Mouse (Mus musculus) ES-E14 (cell line): ENCODE measurements around the gene Lysmd3. TPM values are rescaled to one million over a fixed set of nuclear protein-coding genes. Genes with fewer than 3 reads are reported as not detected.
A peak's percentile ranks its signal among the peaks of the same experiment; 100 is the strongest.

Experiments
- DNase-seq: peaks from one replicate; pipeline ENCODE4 v3.0.0-alpha.2; 2013; ENCODE audit warnings: low read depth, low spot score
- H3K27ac ChIP-seq: 2 replicates; pipeline ENCODE4 v1.5.1; 2012; ENCODE audit warnings: low read depth, mild to moderate bottlenecking, low read length, moderate library complexity, mixed read lengths; ENCODE audit not compliant: poor library complexity, insufficient read depth, severe bottlenecking
- H3K36me3 ChIP-seq: 2 replicates; pipeline ENCODE4 v1.6.1; 2012; ENCODE audit warnings: mild to moderate bottlenecking, low read length, moderate library complexity, mixed read lengths; ENCODE audit not compliant: control insufficient read depth, poor library complexity, insufficient read depth, severe bottlenecking
- H3K4me1 ChIP-seq, 2 experiments: fragments of 150-350 bp in 1 of 2; sonication (generic) in 1 of 2; 2 replicates each; pipeline ENCODE4 v1.6.1; 2012; ENCODE audit warnings: low read length in 2 of 2, mild to moderate bottlenecking in 1 of 2, mixed read lengths in 1 of 2; ENCODE audit not compliant: control insufficient read depth in 2 of 2, insufficient read depth in 2 of 2, poor library complexity in 1 of 2
- H3K4me3 ChIP-seq, 2 experiments: fragments of 150-350 bp in 1 of 2; sonication (generic) in 1 of 2; 2 replicates each; pipeline ENCODE4 v1.5.1; 2012; ENCODE audit warnings: low read length in 2 of 2, low read depth in 1 of 2, mild to moderate bottlenecking in 1 of 2, mixed read lengths in 1 of 2; ENCODE audit not compliant: insufficient read depth in 1 of 2, poor library complexity in 1 of 2, severe bottlenecking in 1 of 2
- H3K9ac ChIP-seq: 2 replicates; pipeline ENCODE4 v1.6.1; 2012; ENCODE audit warnings: low read depth, mild to moderate bottlenecking, low read length, mixed read lengths; ENCODE audit not compliant: poor library complexity, insufficient read depth, severe bottlenecking
- H3K9me3 ChIP-seq: fragments of 150-350 bp; sonication (generic); 2 replicates; pipeline ENCODE4 v1.6.1; 2012; ENCODE audit warnings: low read depth, mild to moderate bottlenecking, low read length; ENCODE audit not compliant: control insufficient read depth, insufficient read depth
- CHD2 ChIP-seq: IDR thresholded peaks from 2 replicates; pipeline ENCODE4 v1.6.1; 2014; ENCODE audit warnings: mild to moderate bottlenecking, low read depth, low read length, inconsistent platforms
- HCFC1 ChIP-seq: IDR thresholded peaks from 2 replicates; pipeline ENCODE4 v1.6.1; 2012; ENCODE audit warnings: low read length, inconsistent platforms, borderline replicate concordance; ENCODE audit not compliant: insufficient read depth
- MAFK ChIP-seq: IDR thresholded peaks from 2 replicates; pipeline ENCODE4 v1.6.1; 2014; ENCODE audit warnings: mild to moderate bottlenecking, low read depth, low read length, inconsistent platforms; ENCODE audit not compliant: insufficient read depth
- ZC3H11A ChIP-seq: IDR thresholded peaks from 2 replicates; pipeline ENCODE4 v1.6.1; 2012; ENCODE audit warnings: low read depth, mild to moderate bottlenecking, inconsistent platforms, low read length, borderline replicate concordance
- ZNF384 ChIP-seq: IDR thresholded peaks from 2 replicates; pipeline ENCODE4 v1.6.1; 2012; ENCODE audit warnings: low read depth, low read length, inconsistent platforms
- in situ Hi-C, 2 experiments: fragments of 600-800 bp; cut with MboI; formaldehyde crosslinking; loops; one replicate each; pipeline ENCODE4 v1.15.1; 2025; ENCODE audit warnings: low sequenced_read_pairs in 2 of 2, inconsistent platforms in 1 of 2; ENCODE audit not compliant: unreplicated experiment in 2 of 2
- total RNA-seq: library from RNA; depleted of rRNA; stranded (reverse); fragments of 300-350 nt; gene quantifications from 2 replicates; pipeline ENCODE4 v1.2.3, GENCODE M21; 2012

Gene Lysmd3
- total RNA-seq, 1 experiment, result 21.2 TPM

GRCm38 (mm10) chr13:81709805-81710204 lies 52.3 kb downstream of the Lysmd3 start:
- no peak for TF ChIP-seq CHD2
- no peak for TF ChIP-seq ZNF384
- no peak for TF ChIP-seq HCFC1
- TF ChIP-seq MAFK, result no peak
- TF ChIP-seq ZC3H11A, result no peak
- no peak overlapping the region; the same call in 1 of the 2 replicates for H3K9ac ChIP-seq

GRCm38 (mm10) chr13:81710266-81710665 lies 52.8 kb downstream of the Lysmd3 start:
- Histone ChIP-seq H3K9me3 (no peaks in the 10 kb centered on the region), H3K4me1 (peaks cover 0 to 7% of the 10 kb centered on the region in 2 experiments; a peak in 2 of 4 replicates), H3K36me3 (no peaks in the 10 kb centered on the region), H3K9ac (peak overlapping the region; percentile 87), H3K27ac (no peak overlapping the region), H3K4me3 (peak overlapping the region; percentile 78 to 92)
- in situ Hi-C loops, result no loop called here
- no peak for DNase-seq
- TF ChIP-seq ZC3H11A (no peak), MAFK (no peak), HCFC1 (no peak), CHD2 (no peak), ZNF384 (no peak)

More at GRCm38 (mm10) chr13:81709805-81710204, 52.3 kb downstream of the Lysmd3 start:
- DNase-seq, result no peak
- Histone ChIP-seq H3K27ac (no peak overlapping the region), H3K4me3 (peak overlapping the region; percentile 78 to 92), H3K36me3 (no peaks in the 10 kb centered on the region), H3K4me1 (peaks cover 0 to 7% of the 10 kb centered on the region in 2 experiments; a peak in 2 of 4 replicates), H3K9me3 (no peaks in the 10 kb centered on the region)
- in situ Hi-C loops, result no loop called here

- H3K27ac ChIP-seq, result no peak within 1 kb of the TSS
- H3K36me3 ChIP-seq, result no peaks in the 10 kb centered on the region
- no peak for TF ChIP-seq MAFK
- no peak for TF ChIP-seq ZNF384
- no peak for TF ChIP-seq CHD2
- peak; percentile 76 for TF ChIP-seq HCFC1
- TF ChIP-seq ZC3H11A, result no peak
- H3K9ac ChIP-seq, result peak within 1 kb of the TSS; percentile 87
- H3K4me1 ChIP-seq, result peaks cover 0 to 7% of the 10 kb centered on the region in 2 experiments; a peak in 2 of 4 replicates
- in situ Hi-C loops, result no loop called here
- peak within 1 kb of the TSS; percentile 82 to 92 for H3K4me3 ChIP-seq
- peak; percentile 88 for DNase-seq
- no peaks in the 10 kb centered on the region for H3K9me3 ChIP-seq
Observed at GRCm38 (mm10) chr13:81710775-81711545, 53.5 kb downstream of the Lysmd3 start, which contains the start of the genes Polr3g and Mblac2. Gene Polr3g (minus strand): TSS chr13:81711013. Gene Mblac2 (plus strand): TSS chr13:81711341.

- peak overlapping the region; percentile 52 for H3K9ac ChIP-seq
- no peak for DNase-seq
- no peaks in the 10 kb centered on the region for H3K36me3 ChIP-seq
- peaks cover 0 to 7% of the 10 kb centered on the region in 2 experiments; a peak in 2 of 4 replicates for H3K4me1 ChIP-seq
- in situ Hi-C loops, result no loop called here
- peak overlapping the region; percentile 82 to 92 for H3K4me3 ChIP-seq
- TF ChIP-seq MAFK (no peak), ZNF384 (no peak), HCFC1 (no peak), ZC3H11A (no peak)
- H3K27ac ChIP-seq, result no peak overlapping the region
- no peaks in the 10 kb centered on the region for H3K9me3 ChIP-seq
Observed at GRCm38 (mm10) chr13:81711546-81712371, 54.3 kb downstream of the Lysmd3 start.
